Mouse (Mus musculus) cerebellum, postnatal 10 days (tissue): ENCODE measurements at regions not wholly inside any gene's neighbourhood (a gene's known extent, or its start where the extent isn't known, plus 50 kb on each side); places are given as distances from the start of the nearest gene placed in this dataset.
A peak's percentile ranks its signal among the peaks of the same experiment; 100 is the strongest.

Experiments
- DNase-seq, 2 experiments: peaks; one replicate each; pipeline ENCODE4 v3.0.0; 2021; ENCODE audit warnings: mixed read lengths in 2 of 2

DNA sequence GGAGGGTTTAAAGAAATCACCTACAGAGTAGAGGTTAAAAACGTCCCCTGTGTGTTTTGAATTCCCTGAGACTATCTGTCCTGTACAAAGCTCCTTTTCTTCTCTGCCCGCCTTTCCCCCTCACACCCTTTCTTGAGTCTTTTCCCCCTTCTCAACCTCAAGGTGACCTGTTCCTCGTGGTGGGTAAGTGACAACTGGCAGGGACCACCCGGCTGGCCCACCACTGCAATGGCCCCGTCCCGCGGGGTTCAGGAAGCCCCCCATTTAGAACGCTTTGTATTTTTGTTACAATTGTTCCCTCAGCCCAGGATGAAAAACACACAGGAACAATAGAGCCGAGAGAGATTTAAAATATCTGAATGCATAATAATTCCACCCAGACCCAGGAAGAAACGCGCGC is 272.9 kb upstream of the Sox2 start:
- DNase-seq = no peak

DNA sequence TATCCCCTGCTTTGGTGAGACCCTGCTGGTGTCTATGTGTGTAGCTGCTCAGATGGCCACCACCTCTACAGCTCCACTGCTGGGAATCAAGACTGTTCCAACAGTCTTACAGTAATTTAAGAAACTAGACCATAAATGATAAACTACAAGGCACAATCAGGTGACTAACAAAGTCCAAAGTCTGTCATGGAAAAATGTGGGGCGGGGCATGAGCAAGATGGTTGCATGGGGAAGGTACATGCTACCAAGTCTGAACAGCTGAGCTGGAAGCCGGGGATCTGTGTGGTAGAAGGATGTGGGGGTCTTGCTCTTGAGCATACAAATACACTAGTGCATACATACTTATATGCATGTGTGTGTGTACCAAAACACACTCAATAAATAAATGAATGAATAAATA is 278.8 kb upstream of the Sox2 start:
- no peak for DNase-seq

DNA sequence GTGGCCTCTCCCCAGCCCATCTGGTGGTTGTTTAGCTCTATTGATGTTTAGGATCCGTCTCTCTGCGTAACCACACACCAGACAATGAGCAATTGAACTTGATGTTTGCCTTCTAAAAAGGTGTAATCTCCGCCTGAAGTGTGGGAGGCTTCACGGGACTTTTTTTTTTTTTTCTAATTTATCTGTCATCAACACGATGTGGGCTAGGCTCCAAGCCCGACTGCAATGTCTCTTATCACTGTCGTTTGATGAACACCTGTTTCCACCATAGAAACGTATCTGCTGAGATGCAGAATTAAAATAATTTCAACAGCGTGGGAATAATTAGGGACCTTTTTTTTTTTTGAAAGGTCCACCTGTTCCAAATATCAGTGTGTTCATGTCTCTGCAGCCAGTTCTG is 257.0 kb upstream of the Dnajc19 start:
- no peak for DNase-seq

DNA sequence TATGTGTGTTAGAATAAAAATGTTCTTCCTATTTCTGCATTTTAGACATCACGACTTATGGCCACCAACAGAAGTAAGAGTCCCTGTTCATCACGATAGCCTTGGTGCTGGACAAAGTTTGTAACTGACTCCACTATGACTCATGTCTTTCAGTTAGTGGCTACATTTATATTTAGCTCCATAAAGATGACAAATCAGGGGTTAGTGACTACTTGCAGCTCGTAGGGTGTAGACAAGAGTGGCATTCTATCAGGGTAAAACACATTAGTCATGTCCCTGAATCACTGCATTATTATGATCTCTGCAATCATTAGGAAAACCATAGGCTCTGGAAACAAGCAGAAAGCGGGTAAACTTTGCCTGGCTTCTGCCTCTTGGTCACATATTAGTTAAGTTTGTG is 252.4 kb upstream of the Dnajc19 start:
- no peak for DNase-seq

DNA sequence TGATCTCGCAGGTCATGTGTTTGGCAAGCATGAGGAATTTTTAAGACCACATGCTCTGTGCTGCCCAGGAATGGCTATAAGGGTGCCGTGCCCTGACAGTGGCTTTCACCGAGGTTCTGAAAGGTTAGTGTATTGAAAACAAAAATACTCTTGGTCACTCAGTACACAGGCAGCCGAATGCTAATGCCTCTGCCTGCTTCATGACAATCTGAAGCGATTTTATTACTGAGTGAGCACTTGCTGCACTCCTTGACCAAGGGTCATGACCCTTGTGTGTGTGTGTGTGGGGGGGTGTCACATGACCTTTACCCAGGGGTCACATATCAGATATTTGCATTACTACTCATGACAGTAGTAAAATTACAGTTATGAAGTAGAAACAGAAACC is 250.8 kb upstream of the Dnajc19 start:
- no peak for DNase-seq

DNA sequence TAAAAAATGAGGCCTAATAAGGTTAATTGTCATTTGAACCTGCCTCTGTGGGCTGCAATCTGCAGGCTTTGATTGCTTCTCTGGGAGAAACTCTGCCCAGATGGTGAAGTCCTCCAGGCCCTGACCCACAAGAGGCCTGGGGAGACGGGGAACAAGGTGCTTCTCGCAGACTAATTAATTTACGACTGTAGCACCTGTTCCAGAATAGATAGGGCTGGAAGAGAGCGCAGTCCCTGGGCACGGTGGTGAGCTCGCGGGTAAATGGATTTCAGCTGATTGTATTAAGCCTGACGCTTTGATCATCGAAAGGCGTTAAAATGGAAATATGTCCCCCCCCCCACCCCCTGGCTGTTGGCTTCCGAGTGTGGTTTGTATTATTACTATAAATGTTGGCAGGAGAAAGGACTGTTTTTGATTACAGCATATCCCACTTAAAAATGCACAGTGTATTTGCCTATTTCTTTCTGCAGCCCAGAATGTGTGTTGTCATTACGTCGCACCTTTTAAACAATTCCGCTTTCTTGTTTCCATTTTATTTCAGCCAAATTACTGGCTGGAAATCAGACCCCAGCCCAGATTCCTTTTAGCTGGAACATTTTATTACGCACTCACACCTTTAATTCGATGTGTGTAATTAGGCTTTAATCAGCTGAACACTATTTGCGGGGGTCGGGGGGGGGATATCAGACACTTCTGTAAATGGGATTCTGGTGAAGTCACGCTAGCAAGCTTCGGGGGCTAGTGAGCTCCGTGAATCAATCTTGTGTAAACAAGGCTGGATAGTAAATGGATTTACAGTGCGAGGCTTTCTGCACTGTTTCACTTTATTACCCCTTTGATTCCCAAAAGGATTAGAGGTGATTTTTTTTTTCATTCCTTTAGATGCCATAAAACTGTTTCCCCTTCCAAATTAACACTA is 250.1 kb upstream of the Dnajc19 start:
- peak; percentile 32 to 39 for DNase-seq

DNA sequence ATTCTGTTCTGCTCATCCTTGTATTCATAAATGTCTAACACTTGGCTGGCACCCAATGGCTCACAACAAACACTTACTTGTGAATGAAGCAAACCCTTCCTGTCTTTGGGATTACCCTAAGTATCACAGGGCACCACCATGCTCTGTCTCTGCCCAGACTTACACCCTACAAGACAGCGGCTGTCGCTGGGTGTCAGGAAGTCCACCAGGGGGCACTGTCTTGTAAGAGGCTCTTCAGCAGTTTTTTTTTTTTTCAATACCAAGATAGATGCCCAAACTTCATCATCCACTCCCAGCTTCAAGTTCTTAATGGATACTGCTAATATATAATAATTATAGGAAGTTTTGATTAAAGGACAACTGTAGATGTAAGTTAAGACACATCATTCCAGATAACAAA is 247.7 kb upstream of the Dnajc19 start:
- peak; percentile 86 to 91 for DNase-seq

DNA sequence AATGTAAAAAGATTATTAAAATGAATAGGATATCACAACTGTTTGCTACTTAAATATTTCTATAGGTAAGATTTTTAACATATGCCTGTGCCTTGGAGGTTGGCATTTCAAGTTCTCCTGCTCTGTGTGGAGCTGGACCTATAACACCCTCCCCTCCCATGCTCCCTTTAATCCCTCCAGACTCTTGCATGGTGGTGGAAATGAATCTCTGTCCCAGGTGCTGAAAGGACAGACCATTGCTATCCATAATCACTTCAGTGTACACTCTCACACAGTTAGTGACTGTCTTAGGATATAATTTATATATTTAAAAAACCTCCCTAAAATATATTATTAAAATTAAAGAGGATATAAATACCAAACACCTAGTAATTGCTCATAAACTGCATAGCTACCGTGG is 244.5 kb upstream of the Dnajc19 start:
- DNase-seq = no peak

DNA sequence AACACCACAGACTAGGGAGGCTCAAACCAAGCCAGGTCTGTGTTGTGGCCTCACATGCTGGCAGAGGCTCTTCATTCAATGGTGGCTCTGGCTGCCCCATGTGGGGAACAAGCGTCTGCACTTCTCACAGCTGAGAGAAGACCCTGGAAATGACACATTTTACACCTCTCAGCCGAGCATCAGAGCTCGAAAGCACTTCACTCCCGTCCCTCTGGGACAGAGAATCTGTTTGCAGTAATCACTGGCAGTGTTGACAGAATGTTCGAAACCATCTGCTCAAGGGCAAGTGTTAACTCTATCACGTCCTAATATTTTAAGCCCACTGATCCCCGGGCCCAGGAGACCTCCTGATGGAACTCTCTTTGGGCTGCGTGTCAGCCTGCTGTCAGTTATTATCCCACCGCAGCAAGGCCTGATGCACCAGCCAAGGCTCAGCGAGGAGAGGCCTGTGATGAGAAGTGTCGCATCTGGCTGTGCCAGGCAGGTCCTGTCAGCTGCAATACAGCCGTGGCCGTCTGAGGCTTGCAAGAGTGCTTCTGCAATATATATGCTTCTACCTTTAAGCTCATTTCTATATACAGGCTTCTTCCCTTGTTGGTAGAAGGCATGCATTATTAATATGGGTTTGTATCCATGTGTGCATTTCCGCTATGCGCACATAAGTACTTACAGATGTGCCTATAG is 241.5 kb upstream of the Dnajc19 start:
- DNase-seq = peak; percentile 43 to 67

DNA sequence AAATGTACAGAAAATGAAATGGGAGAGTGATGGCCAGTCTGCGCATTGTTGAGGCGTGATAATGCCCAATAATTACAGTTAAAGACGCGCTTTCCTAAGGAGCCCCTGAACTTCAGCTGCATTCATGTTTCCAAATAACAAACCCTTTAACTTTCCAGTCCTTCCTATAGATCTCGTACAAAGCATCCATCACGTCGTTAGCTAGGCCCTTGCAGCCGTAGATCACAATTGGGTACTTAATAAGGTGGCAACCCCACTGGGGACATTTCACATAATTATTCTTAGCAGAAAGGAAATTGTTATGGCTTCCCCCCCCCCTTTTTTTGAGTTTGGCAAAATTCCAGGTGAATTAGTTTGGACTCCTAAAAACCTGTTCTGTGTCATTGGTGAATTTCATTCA is 233.7 kb upstream of the Dnajc19 start:
- DNase-seq = no peak

DNA sequence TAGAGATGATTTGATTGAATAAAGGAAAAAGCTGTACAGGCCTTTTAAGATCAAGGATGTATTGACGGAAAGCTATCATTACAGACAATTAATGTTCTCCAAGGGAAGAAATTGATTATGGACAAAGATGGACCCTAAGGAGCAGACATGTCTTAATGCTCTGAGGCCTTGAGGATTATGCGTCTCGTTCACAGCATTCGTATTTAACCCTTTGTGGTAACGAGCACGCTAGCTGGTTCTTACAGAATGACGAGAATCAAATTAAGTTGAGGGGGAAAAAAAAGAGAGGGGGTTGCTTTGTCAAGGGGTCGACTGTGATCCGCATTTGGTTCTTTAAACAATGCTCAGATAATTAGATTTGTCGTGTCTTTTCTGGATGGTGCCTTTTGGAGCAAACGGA is 233.3 kb upstream of the Dnajc19 start:
- DNase-seq = no peak

DNA sequence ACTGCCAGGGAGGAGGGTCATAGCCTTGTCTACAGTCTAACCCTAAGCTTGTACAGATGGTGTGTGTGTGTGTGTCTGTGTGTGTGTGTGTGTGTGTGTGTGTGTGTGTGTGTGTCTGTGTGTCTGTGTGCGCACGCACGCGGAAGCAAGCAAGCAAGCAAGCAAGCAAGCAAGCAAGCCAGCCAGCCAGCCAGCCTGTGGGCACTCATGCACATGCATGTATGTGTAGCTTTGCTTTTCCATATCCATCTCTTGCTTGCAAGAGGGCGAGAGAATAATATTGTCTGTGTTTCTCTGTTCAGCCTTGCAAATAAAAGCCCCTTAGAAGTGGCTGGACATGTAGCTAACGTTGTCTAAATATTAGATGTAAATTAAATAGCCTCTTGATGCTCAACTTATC is 230.8 kb upstream of the Dnajc19 start:
- peak in 1 of 2 experiments; percentile 16 for DNase-seq

DNA sequence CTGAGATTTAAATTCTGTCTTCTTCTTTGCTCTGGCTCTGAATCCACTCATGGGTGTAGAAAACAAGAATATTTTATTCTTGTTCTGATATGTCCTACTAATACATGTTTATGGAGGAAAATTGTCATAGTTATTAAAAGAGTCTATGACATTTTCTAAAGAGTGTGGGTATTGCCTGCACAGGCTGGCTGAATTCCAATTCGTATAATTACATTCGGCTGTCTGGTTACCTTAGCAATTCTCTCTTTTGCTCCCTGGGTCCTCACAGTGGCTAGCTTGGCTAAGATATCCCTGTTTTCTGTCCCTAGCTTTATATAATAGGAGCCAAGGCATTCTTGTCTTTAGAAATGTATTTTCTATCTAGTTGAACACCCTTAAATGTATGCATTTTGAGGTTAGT is 218.5 kb upstream of the Dnajc19 start:
- DNase-seq = peak; percentile 30 to 35

DNA sequence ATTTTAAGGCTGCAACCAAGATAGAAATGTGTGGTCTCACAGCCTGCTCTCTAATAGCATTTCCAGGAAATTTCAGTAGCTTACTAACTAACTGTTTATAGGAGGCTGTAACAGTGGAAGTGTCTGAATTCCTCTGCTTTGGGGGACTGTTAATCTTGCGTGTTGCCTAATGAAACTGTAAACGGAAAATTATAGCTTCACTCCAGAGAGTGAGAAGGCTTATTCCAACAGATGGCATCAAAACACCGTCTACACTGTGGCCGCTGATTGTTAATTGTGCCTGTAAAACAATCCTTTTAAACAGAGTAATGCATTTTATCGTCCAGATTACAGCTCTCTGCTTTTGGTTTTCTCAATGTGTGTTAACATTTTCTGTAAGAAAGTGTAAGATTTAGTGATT is 206.7 kb upstream of the Dnajc19 start:
- peak; percentile 10 to 23 for DNase-seq

DNA sequence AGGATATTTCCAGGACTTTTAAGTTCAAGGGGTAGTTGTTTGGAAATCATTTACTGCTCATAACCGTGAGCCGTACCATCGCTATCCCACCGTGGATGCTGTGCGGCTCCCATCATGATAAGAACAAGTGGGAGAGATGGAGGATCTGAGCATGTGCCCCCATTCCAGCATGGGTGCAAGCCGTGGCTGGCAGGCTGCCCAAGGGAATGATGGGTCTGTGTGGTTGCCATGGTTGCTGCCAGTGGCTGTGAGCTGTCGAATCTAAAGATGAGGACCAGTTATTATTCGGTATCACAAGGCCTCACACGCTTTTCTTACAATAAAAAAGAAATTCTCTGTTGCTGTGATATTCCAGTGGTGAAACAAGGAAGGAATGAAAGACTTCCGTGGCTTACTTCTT is 189.0 kb upstream of the Dnajc19 start:
- DNase-seq = peak; percentile 53 to 68

DNA sequence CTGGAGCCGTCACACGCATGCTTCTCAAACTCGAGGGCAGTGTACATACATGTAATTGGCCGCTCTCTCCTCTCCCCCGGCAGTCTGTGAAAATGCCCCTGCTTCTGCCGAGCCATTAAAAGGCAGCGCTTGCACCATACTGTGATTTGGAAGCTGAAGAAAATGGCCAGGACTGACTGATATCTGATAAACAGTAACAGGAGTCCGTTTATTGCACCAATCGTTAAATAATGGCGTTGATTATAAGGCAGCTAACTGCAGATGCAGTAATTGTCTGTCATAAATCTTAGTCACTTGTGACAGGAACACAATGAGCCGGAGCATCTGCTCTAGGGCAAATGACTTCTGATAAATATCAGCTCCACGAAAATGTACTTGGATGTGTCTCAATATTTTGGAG is 185.3 kb upstream of the Dnajc19 start:
- no peak for DNase-seq

DNA sequence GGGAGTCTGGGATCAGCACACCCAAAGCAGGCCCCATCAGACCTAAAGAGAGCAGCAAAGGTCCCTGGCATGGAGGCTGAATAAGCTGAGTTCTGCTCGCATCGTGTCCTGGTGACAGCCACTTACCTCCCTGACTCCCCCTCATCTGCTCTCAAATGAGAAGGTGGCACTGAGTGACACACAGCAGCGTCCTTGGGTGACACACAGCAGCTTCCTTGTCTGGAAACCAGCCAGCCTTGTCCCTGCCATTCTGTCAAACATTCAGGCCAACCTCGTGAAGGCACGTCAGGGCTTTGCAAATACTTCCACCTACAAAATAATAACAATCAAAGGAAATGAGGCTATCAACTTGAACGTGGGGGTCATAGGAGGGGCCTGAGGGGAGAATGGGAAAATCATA is 183.7 kb upstream of the Dnajc19 start:
- DNase-seq = peak; percentile 8 to 11

DNA sequence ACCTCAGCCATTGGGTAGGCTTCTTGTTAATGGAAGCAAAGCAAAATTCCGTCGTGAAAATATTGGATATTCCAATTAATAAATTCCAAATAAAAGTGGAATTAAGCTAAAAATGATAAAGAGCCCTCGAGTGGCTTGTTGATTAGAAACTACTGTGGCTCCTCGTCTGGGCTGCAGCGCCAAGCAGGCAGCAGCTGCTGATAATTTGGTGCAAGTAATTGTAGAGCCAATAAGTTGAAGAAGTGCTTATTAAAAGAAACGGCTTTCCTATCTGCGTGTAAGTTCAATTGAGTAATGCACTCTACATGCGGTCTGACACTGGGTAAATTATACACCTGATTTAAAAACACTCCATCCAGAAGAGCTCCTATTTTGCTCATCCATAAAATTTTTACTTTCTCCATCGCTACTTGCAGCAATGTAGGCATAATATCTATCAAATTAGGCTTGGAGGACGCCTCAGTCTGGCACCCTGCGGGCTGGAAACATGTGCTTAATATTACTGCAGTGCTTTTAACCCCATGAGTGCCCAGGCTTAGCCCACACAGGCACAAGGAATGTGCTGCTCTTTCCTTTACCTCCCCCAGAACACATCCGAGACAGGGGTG is 171.7 kb upstream of the Dnajc19 start:
- peak; percentile 19 to 51 for DNase-seq

DNA sequence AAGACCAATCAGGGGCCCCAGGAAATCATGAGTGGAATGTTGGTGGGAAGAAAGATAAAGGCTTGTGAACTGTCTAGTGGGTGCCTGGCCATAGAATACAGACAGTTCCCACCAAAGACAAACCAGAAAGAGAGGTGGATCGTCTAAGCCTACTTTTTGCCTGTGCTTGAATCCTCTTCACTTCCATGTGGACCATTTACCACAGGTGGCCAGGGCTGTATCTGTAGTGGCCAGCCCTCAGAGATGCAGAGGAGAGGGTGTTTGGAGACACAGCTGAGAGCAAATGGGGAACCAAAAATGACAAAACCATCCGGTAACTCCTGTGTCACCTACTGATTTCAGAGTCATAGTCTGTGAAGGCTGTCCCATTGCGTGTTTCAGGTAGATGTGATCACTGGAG is 161.0 kb upstream of the Dnajc19 start:
- no peak for DNase-seq

DNA sequence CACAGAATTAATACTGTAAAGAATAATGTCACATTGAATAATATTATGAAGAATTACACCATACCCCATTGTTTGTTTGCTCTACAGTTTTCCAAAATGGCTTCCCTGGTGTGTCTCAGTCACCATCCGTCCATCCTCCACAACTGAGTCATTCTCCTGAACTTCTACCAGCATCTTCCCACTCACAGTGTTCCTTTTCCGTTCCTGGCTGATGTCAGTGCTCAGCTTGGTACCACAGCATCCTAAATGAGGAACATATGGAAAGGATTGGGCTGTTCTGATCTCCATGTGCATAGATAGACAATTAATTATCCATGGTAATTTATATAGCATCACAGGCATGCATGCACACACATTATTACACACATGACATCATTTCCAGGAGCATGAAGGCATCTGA is 158.9 kb upstream of the Dnajc19 start:
- DNase-seq = no peak

DNA sequence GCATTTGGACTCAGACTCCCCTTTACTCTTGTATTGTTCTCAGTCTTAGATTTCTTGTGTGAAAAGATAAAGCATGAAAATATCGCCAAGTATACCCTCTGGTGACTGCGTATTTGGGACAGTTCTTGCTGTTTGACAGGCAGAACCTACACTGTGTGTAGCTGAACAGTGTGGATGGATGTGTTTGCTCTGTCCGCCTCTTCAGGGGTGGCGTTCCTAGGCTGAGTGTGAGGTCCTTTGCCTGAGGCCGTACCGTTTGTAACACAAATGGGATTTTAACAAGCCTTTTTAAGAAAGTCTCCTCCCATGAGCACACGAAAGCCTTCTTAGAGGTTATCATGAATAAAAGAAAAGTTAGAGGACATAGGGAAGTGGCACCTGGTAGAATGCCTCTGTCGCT is 153.3 kb upstream of the Dnajc19 start:
- DNase-seq = no peak

DNA sequence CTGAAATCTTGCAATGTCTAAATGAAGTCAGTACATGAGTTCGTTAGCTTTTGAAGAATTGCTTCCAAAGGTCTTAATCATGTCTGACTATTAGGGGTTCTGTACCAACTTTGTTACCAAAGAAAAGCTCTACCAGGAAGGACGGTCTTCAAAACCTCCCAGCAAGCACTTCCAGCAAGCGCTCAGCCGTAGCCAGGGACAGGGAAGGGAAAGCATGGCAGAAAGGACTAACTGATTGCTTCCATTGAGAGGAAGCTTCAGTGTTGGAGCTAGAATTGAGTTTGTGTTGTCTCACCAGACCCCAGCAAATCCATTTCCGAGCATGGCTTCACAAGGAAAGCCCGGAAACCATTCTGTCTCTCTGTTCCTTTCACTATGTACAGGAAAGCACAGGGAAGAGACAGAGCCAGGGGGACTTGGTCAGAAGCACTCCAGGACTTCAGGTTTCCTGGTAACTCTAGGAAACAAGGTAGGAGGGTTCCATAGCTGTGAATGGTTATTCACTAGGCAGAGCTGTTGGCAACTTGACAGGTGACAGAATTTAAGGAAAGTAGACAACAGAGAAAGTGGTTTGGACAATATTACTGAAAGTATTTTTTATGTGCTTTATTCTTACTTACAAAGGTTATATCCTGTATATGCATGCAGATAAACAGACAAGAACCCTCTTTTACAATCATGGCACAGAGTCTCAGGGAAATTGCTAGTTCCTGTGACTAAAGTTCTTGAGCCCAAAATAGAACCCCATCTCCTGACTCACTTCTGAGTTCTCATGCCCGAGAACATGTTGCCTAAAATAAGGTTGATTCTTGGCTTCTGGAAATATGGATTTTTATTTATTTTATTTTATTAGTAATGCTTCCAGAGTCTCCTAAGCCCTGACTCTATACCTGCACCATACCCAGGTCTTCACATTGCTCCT is 151.5 kb upstream of the Dnajc19 start:
- no peak for DNase-seq
